Mouse (Mus musculus) myocyte (in vitro differentiated cells): ENCODE measurements around the gene Dpf1.

Source experiments
- MAX ChIP-seq: IDR thresholded peaks from one replicate; pipeline ENCODE4 v1.6.1; 2011; ENCODE audit warnings: low read depth, mild to moderate bottlenecking, control low read depth
- MYOD1 ChIP-seq, 3 experiments: IDR thresholded peaks; one replicate each; pipeline ENCODE4 v1.6.1; 2011; ENCODE audit warnings: control low read depth in 2 of 3, low read depth in 2 of 3, mild to moderate bottlenecking in 2 of 3, moderate library complexity in 1 of 3; ENCODE audit not compliant: insufficient read length in 2 of 3, control insufficient read depth in 1 of 3
- POLR2A ChIP-seq: IDR thresholded peaks from one replicate; pipeline ENCODE4 v1.6.1; 2011; ENCODE audit warnings: low read depth, mild to moderate bottlenecking, control low read depth, moderate library complexity; ENCODE audit not compliant: insufficient read length
- USF1 ChIP-seq: IDR thresholded peaks from one replicate; pipeline ENCODE4 v1.6.1; 2011; ENCODE audit warnings: low read depth, mild to moderate bottlenecking, control low read depth, moderate library complexity

DNA sequence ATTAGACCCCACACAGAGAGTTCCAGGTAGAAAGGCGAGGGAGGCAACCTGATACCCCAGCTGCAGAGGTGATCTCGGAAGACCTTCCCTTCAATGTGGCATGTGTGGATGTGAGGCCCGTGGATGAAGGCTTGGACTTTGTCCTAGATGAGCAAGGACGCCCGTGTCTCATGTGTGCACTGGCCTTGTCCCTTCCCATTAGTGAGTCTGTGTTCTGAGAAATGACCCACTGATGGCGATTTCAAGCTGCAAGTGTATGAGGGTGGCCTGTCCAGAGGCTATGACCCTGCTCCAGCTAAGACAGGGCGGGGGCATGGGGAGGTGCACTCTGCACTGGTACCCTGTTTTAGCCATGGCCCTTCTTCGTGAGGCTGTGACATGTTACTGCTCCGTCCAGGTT is 36.5 kb downstream of the Dpf1 start:
- no peak for TF ChIP-seq POLR2A
- TF ChIP-seq USF1: no peak
- TF ChIP-seq MYOD1 (IDR thresholded peaks at IDR 0.05; ENCODE audit: control insufficient read depth in 1 of 3, insufficient read length in 2 of 3, low read depth in 2 of 3): no peak
- no peak for TF ChIP-seq MAX
